Mouse (Mus musculus): ENCODE measurements around the gene Pdgfa. TPM values are rescaled to one million over a fixed set of nuclear protein-coding genes. Genes with fewer than 3 reads are reported as not detected.

Gene Pdgfa
- 1 to 10 TPM; 5.3 to 6.3 TPM for total RNA-seq (2023)

DNA sequence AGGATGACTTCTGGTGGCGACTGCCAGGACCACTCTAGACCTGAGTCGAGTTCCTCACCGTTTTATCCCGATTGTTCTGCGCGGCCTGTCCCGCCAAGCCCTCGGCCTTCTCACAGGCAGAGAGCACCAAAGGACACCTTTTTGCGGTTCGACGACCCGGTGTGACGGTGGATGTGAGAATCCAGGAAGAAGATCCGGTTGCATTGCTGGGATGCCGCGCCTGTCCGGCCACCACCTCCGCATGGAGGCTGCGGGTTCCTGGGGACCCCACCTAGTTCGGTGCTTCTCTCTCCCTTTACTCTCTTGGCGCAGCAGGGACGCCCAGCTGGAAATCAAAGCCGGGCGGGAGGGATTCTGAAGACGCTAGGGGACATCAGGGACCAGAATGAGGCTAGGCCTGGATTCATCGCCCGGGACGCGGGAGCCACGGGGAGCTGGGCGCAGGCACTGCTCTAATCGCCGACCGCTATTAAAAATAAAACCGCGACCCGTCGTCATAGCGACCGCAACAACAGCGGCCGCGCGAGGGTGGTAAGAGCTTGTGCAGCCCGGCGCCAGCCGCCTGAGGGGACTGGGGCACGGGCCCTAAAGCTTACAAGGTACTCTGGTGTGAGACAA is at the start of gene Pdgfa:
Gene Pdgfa (minus strand): TSS at position 200 of the 618 bp plus-strand sequence.

Other genes starting within 250 kb of the Pdgfa start
- gene Fam20c, start 242.9 kb downstream of the Pdgfa start, total RNA-seq (2023): 10 to 100 TPM; 21.3 to 22.3 TPM
- not detected for gene Gm5294, start 177.3 kb downstream of the Pdgfa start, total RNA-seq (2023)
- 10 to 100 TPM; 10.6 to 10.7 TPM for gene Prkar1b, start 152.6 kb upstream of the Pdgfa start, total RNA-seq (2023)
- 1 to 10 TPM; 7.7 to 8.4 TPM for gene Dnaaf5, start 152.9 kb upstream of the Pdgfa start, total RNA-seq (2023)
- gene Sun1, start 203.3 kb upstream of the Pdgfa start, total RNA-seq (2023): 100 to 1,000 TPM in 1 of 2 experiments, 10 to 100 TPM in 1; 94.6 to 106 TPM

All from monocyte, adult 59 days (primary cell).